Mouse (Mus musculus) right cerebral cortex, postnatal 36 days (tissue): ENCODE measurements around the gene Itpr1.

ENCODE experiments used
- DNase-seq, 2 experiments: peaks; one replicate each; pipeline ENCODE4 v3.0.0; 2022; ENCODE audit warnings: low spot score in 2 of 2, mixed read lengths in 1 of 2

Itpr1 gene

DNA sequence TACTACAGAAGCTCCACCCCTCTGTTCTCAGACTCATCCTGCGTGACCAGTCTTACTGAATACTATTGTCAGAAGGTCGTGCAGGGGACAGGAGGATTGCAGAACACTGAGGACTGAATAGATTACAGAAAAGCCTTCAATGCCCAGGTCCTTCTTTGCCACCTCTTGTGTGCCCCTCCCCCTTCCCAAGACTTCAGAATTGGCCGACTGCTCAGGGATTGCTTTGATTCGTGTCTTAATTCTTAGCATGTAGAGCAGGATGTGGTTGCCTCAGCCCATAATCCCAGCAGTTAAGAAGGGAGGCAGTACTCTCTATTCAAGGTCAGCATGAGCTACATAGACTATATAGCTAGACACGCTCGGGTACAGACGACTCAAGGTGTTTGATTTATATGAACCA, 359.8 kb downstream of the Itpr1 start:
- DNase-seq: no peak

DNA sequence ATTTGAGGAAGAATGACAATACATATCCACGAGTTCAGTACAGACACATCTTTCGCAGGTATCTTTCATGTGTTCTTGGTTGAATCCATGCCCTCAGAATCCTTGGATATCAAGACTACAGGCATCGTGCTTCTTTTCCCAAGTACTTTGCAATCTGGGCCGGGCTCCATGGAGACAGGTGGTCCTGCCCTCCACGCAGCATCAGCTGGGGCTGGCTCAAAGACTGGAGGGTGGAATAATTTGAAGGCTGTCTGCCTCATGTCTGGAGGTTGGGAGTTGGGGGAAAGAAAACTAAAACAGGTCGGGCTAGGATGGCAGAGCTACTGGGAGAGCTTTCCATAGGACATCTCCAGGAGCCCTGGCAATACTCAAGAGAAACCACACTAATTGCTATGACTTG, 364.2 kb downstream of the Itpr1 start:
- peak in 1 of 2 experiments; percentile 48 for DNase-seq

DNA sequence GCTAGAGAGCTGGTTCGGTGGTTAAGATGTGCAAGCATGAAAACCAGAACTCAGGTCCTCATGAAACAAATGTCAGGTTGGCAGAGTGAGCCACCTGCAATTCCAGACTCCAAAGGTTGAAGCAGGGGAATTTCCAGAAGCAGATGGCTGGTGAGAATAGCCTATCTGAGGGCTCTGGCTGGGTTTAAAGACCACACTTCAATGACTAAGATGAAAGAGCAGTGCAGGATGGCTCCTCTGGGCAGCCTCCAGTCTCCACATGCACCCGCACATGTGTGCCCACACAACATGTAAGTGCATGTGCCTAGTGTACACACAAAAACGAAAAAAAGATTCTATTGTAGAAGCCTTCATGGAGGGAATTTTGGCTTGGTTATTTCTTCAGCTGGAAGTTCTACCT, 375.5 kb downstream of the Itpr1 start:
- DNase-seq: no peak

GRCm38 (mm10) chr6:108592227-108592626, 379.3 kb downstream of the Itpr1 start:
- no peak for DNase-seq

- no peak for DNase-seq
Observed at GRCm38 (mm10) chr6:108592636-108593035, 379.7 kb downstream of the Itpr1 start.

DNA sequence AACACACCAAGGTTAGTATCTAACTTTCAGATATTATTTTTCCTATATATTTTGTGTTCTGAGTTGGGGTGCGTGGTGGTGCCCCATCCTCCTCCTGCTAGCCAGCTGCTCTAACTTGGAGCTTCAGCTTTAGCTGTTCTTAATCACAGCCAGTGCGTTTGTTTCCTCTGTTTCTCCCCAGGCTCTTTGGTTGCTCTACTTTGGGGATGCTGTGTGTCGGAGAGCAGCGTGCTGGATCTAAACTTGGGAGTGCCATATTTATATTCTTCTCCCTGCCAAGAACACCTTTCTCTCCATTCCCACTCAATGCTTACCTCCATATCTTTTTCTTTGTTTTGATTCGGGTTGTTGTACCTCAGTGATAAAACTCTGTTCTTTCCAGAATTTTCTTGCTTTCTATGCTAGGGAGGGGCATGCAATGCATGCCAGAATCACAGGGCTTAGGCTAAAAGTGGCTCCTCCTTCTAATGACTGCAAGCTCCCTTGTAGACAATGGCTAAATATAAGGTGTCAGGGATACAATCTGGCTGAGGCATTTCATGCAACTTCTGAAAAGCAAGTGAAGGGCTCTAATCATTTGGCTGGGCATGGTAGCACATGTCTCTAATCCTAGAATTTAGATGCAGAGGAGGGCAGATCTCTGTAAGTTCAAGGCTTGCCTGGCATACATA, 381.4 kb downstream of the Itpr1 start:
- DNase-seq: no peak

DNA sequence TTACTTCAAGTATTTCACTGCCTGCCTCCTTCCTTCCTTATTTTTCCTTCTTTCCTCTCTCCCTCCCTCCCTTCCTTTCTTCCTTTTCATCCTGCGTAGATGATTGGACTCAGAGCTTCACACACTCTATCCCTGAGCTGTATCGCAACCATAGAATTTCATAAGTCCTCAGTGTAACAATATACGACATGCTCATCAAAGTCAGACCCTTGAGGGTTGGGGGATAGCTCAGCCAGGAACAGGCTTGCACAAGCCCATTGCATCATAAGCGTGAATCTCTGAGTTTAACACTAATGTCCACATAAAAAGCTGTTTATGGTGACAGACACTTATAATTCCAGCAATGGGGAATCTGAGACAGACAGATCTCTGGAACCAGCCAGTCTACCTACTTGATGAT, 385.8 kb downstream of the Itpr1 start:
- no peak for DNase-seq

DNA sequence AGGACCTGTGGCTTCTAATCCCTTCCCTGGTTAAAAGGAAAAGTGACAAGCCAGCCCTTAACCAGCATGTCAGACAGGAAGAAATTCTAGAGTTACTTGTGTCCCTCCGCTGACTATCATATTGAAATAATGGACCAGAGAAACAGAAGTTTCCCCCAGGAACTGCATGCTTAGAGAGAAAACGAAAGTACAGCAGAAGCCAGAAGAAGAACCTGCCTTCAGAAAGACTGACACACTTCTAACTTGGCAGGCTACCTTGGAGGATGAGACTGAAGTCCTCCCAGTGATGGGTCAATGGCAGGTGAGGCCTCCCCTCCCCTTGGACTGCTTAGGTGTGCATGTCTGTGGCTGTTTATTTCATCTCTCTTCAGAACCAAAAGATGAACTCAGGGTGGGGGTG, 386.4 kb downstream of the Itpr1 start:
- no peak for DNase-seq
